Mouse (Mus musculus): ENCODE results near the gene Btbd3.

GRCm38 (mm10) chr2:138551516-138551915 is 295.2 kb downstream of the Btbd3 start:
- TF ChIP-seq POLR2A (IDR thresholded peaks at IDR 0.05; ENCODE audit: low read depth, low read length), result no peak
- TF ChIP-seq CTCF (IDR thresholded peaks at IDR 0.05; ENCODE audit: borderline replicate concordance, insufficient read depth, low read length), result no peak
